Mouse (Mus musculus) intestine, embryonic 15.5 days (tissue): ENCODE data around the gene Wsb1. TPM values are rescaled to one million over a fixed set of nuclear protein-coding genes. Genes with fewer than 3 reads are reported as not detected.
A peak's percentile ranks its signal among the peaks of the same experiment; 100 is the strongest.
"Not testable (repeated sequence)": the region's sequence is repeated elsewhere in the genome, so short reads cannot be mapped to it uniquely, and the experiment has no call there.

Source experiments
- ATAC-seq: fragments of 200-750 bp; cut with Nextera tagmentation; 2 replicates; pipeline ENCODE4 v1.8.0; 2017; ENCODE audit warnings: moderate TSS enrichment, moderate library complexity
- H3K27ac ChIP-seq: fragments of 300-500 bp; sonication (generic); 2 replicates; pipeline ENCODE4 v1.5.1; 2015; ENCODE audit warnings: mild to moderate bottlenecking, inconsistent platforms
- H3K27me3 ChIP-seq: fragments of 300-500 bp; sonication (generic); replicated peaks from 2 replicates; pipeline ENCODE4 v1.6.1; 2015; ENCODE audit warnings: inconsistent platforms
- H3K36me3 ChIP-seq: fragments of 300-500 bp; sonication (generic); 2 replicates; pipeline ENCODE4 v1.6.1; 2015; ENCODE audit warnings: inconsistent platforms
- H3K4me1 ChIP-seq: fragments of 300-500 bp; sonication (generic); replicated peaks from 2 replicates; pipeline ENCODE4 v1.6.1; 2015; ENCODE audit warnings: inconsistent platforms
- H3K4me2 ChIP-seq: fragments of 300-500 bp; sonication (generic); replicated peaks from 2 replicates; pipeline ENCODE4 v1.6.1; 2015; ENCODE audit warnings: mild to moderate bottlenecking, inconsistent platforms
- H3K4me3 ChIP-seq: fragments of 300-500 bp; sonication (generic); replicated peaks from 2 replicates; pipeline ENCODE4 v1.5.1; 2015; ENCODE audit warnings: inconsistent platforms
- H3K9ac ChIP-seq: fragments of 300-500 bp; sonication (generic); 2 replicates; pipeline ENCODE4 v1.6.1; 2015; ENCODE audit warnings: inconsistent platforms
- H3K9me3 ChIP-seq: fragments of 300-500 bp; sonication (generic); 2 replicates; pipeline ENCODE4 v1.6.1; 2016; ENCODE audit warnings: inconsistent platforms
- WGBS: fragments of 180-500 bp; shearing (Covaris S2); methylation state at CpG from one replicate; pipeline ENCODE4 v1.1.7; 2015; 5-methylcytosine and 5-hydroxymethylcytosine counted together
- polyA plus RNA-seq: library from polyadenylated mRNA; unstranded; fragments of >200 nt; fragmentation: Nextera tagmentation; extraction: Ambion mirVana; gene quantifications from 2 replicates; pipeline ENCODE4 v1.2.1, GENCODE M21; 2015

Gene Wsb1
- 166 and 207 TPM in 2 replicates for polyA plus RNA-seq

GRCm38 (mm10) chr11:79254391-79255098 is at the start of gene Wsb1:
TSS of gene Wsb1 (minus strand) at chr11:79254671.
- Histone ChIP-seq H3K9me3 (no peaks in the 10 kb centered on the region), H3K4me2 (peak within 1 kb of the TSS; percentile 74), H3K36me3 (no peaks in the 10 kb centered on the region), H3K9ac (peak within 1 kb of the TSS; percentile 89), H3K27ac (peak within 1 kb of the TSS; percentile 93), H3K4me1 (peaks cover 13% of the 10 kb centered on the region), H3K27me3 (no peaks in the 10 kb centered on the region), H3K4me3 (peak within 1 kb of the TSS; percentile 96)
- peak; percentile 93 for ATAC-seq
- WGBS: 2% methylated on average over 50 of the region's 50 CpGs

DNA sequence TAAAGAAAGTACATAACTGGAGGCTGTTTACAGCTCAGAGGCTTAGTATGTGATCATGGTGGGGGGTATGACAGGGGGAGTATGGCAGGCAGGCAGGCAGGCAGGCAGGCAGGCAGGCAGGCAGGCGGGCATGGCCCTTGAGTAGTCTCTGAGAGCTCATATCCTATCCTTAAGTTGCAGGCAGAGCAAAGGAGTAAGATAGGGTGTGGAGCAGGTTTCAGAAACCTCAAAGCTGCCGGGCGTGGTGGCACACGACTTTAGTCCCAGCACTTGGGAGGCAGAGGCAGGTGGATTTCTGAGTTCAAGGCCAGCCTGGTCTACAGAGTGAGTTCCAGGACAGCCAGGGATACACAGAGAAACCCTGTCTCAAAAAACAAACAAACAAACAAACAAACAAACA is 49.8 kb upstream of the Wsb1 start:
- not testable (repeated sequence) for ATAC-seq, H3K36me3 ChIP-seq, H3K9me3 ChIP-seq, H3K4me3 ChIP-seq, H3K27ac ChIP-seq, H3K4me2 ChIP-seq, H3K27me3 ChIP-seq, H3K9ac ChIP-seq
- WGBS: 80% methylated on average over 4 of the region's 4 CpGs
- peaks cover 20% of the 10 kb centered on the region for H3K4me1 ChIP-seq

- 72% methylated on average over 6 of the region's 6 CpGs for WGBS
- ATAC-seq: no peak
Observed at GRCm38 (mm10) chr11:79303109-79303508, 48.6 kb upstream of the Wsb1 start.

DNA sequence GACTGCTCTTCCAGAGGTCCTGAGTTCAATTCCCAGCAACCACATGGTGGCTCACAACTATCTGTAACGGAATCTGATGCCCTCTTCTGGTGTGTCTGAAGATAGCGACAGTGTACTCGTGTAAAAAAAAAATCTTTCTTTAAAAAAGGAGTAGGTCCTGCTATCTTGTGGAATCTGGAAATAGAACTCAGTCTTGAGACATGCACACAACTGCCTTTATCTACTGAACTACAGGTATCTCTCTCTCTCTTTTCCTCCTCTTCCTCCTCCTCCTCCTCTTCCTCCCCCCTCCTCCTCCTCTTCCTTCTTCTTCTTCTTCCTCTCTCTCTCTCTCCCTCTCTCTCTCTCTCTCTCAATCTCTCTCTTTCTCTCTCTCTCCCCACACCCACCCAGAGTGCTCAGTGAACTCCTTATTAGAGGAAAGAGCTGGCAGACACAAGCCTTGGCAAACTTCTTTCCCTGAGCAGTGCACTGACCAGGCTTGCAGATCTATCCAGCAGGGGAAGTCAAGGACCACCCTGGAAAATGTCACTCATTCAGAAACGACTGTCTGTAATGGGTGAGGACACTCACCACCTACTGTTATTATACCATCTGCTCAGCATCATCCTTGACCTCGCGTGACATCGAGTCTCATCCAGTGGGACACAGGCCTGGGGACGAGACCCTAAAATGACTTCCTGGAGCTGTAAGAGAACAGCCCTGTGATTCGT is 45.4 kb upstream of the Wsb1 start:
- ATAC-seq: no peak
- Histone ChIP-seq H3K9ac (no peak overlapping the region), H3K36me3 (no peaks in the 10 kb centered on the region), H3K27ac (no peak overlapping the region), H3K27me3 (no peaks in the 10 kb centered on the region), H3K4me2 (no peak overlapping the region), H3K9me3 (no peaks in the 10 kb centered on the region), H3K4me3 (no peak overlapping the region), H3K4me1 (no peaks in the 10 kb centered on the region)
- 75% methylated on average over 9 of the region's 9 CpGs for WGBS

More at GRCm38 (mm10) chr11:79303109-79303508, 48.6 kb upstream of the Wsb1 start:
- Histone ChIP-seq H3K36me3 (no peaks in the 10 kb centered on the region), H3K4me1 (peaks cover 20% of the 10 kb centered on the region), H3K27me3 (no peaks in the 10 kb centered on the region), H3K4me3 (no peak overlapping the region), H3K27ac (no peak overlapping the region), H3K9ac (no peak overlapping the region), H3K4me2 (no peak overlapping the region), H3K9me3 (no peaks in the 10 kb centered on the region)

- Histone ChIP-seq H3K36me3 (no peaks in the 10 kb centered on the region), H3K4me2 (no peak within 1 kb of the TSS), H3K4me1 (0 out of 2 replicates have a peak, but pooled peaks cover 3% of the 10 kb centered on the region), H3K27ac (peak within 1 kb of the TSS; percentile 42; the same call in 1 of the 2 replicates), H3K27me3 (no peaks in the 10 kb centered on the region), H3K9ac (no peak within 1 kb of the TSS), H3K4me3 (no peak within 1 kb of the TSS), H3K9me3 (no peaks in the 10 kb centered on the region)
- 63% methylated on average over 5 of the region's 5 CpGs for WGBS
- no peak for ATAC-seq
Observed at GRCm38 (mm10) chr11:79296856-79297491, 42.5 kb upstream of the Wsb1 start, which contains the start of gene Gm9964. TSS of gene Gm9964 (minus strand) at chr11:79296906.

GRCm38 (mm10) chr11:79296167-79296566 is 41.7 kb upstream of the Wsb1 start:
- Histone ChIP-seq H3K36me3 (no peaks in the 10 kb centered on the region), H3K9ac (no peak overlapping the region), H3K9me3 (no peaks in the 10 kb centered on the region), H3K4me3 (no peak overlapping the region), H3K4me2 (no peak overlapping the region), H3K4me1 (0 out of 2 replicates have a peak, but pooled peaks cover 3% of the 10 kb centered on the region), H3K27ac (peak overlapping the region; percentile 42; the same call in 1 of the 2 replicates), H3K27me3 (no peaks in the 10 kb centered on the region)
- peak; percentile 35; the same call in 1 of the 2 replicates for ATAC-seq
- 46% methylated on average over 1 of the region's 1 CpGs for WGBS

- Histone ChIP-seq H3K27ac (peak overlapping the region; percentile 69), H3K4me2 (0 out of 2 replicates have a peak overlapping the region, but pooled peaks have one; percentile 8), H3K27me3 (no peaks in the 10 kb centered on the region), H3K4me3 (no peak overlapping the region), H3K4me1 (0 out of 2 replicates have a peak, but pooled peaks cover 3% of the 10 kb centered on the region), H3K9me3 (no peaks in the 10 kb centered on the region), H3K36me3 (no peaks in the 10 kb centered on the region), H3K9ac (no peak overlapping the region)
- WGBS: 32% methylated on average over 1 of the region's 1 CpGs
- peak; percentile 89 for ATAC-seq
Observed at GRCm38 (mm10) chr11:79293971-79294370, 39.5 kb upstream of the Wsb1 start.

DNA sequence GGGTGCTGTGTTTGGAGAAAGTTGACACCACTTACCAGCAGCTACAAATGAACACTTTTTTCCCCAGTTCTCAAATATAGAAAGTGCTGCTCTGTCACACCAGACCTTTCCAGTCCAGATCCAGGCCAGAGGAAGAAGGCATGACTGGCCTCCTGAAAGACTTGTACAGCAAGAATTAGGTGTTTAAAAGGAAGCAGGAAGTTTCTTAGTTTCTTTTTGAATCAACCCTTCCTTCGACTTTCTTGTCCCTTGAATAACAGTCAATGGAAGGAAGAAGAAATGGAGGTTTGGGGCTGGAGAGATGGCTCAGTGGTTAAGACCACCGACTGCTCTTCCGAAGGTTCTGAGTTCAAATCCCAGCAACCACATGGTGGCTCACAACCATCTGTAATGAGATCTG is 38.6 kb upstream of the Wsb1 start:
- ATAC-seq: no peak

DNA sequence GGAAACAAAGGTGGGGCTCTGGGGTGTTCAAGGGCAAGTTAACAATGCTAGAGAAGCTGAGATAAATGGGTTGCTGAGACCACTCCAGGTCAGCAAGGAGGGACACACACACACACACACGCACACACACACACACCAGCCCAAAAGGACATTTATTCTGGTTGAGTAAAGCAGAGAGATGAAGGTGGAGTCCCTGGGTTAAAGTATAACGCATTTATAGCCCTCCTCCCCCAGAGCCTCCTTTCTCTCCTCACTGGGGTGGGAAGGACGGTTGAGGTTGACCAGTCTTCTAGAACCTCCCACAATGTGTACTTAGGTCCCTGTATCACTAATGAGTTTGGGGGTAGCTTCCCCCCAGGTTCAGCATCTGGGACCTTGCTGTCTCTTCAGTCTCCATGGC is 37.7 kb upstream of the Wsb1 start:
- Histone ChIP-seq H3K27ac (peak overlapping the region; percentile 45), H3K9ac (no peak overlapping the region), H3K27me3 (no peaks in the 10 kb centered on the region), H3K4me1 (peaks cover 14% of the 10 kb centered on the region), H3K9me3 (no peaks in the 10 kb centered on the region), H3K4me3 (no peak overlapping the region), H3K36me3 (no peaks in the 10 kb centered on the region), H3K4me2 (0 out of 2 replicates have a peak overlapping the region, but pooled peaks have one; percentile 5)
- peak; percentile 40 for ATAC-seq
- 43% methylated on average over 3 of the region's 3 CpGs for WGBS

More for the DNA sequence above, 38.6 kb upstream of the Wsb1 start:
- Histone ChIP-seq H3K9ac (no peak overlapping the region), H3K36me3 (no peaks in the 10 kb centered on the region), H3K4me3 (no peak overlapping the region), H3K4me2 (no peak overlapping the region), H3K9me3 (no peaks in the 10 kb centered on the region), H3K4me1 (0 out of 2 replicates have a peak, but pooled peaks cover 9% of the 10 kb centered on the region), H3K27ac (peak overlapping the region; percentile 45; the same call in 1 of the 2 replicates), H3K27me3 (no peaks in the 10 kb centered on the region)
- WGBS: 78% methylated on average over 3 of the region's 3 CpGs

DNA sequence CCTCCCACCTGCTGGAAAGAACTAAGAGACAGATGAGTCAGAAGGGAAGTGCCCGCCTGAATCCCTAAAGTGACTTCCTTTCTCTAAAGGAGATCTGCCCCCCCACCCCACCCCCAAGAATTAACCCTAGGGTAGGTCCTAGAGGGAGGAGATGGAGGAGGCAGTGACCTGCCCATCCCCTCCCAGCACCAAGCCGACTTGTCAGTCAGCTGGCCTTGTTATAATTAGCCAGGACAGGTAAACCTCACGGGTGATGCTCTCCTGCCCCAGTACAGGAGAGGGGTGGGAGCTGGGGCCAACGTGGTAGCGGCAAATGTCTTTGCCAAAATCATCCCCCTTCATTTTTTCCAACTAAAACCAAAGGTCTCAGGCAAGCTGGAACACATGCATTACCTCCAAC is 37.2 kb upstream of the Wsb1 start:
- Histone ChIP-seq H3K9me3 (no peaks in the 10 kb centered on the region), H3K36me3 (no peaks in the 10 kb centered on the region), H3K4me2 (0 out of 2 replicates have a peak overlapping the region, but pooled peaks have one; percentile 5), H3K4me1 (peaks cover 17% of the 10 kb centered on the region), H3K27me3 (no peaks in the 10 kb centered on the region), H3K4me3 (no peak overlapping the region), H3K9ac (no peak overlapping the region), H3K27ac (peak overlapping the region; percentile 42)
- peak; percentile 29; the same call in 1 of the 2 replicates for ATAC-seq
- 51% methylated on average over 5 of the region's 5 CpGs for WGBS

DNA sequence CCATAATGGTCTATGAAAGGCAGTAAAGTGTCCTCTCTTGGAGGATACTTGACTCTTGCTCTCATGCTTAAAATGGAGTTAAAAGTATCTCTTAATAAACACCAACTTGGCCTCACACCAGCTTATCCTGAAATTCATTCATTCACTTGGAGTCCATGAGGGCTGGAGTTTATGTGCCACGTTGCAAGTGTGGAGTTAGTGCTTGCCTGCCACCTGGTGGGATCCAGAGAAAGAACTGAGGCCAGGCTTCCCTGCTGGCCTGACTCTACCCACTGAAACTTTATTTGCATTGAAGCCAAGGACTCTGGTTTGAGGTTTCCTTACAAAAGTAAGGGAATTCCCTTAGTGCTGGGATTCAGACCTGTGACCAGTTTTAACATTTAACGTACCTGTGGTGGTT is 36.0 kb upstream of the Wsb1 start:
- no peak overlapping the region for H3K4me2 ChIP-seq
- ATAC-seq: no peak
- no peak overlapping the region for H3K27ac ChIP-seq
- no peak overlapping the region for H3K9ac ChIP-seq
- no peak overlapping the region for H3K4me3 ChIP-seq
- no peaks in the 10 kb centered on the region for H3K27me3 ChIP-seq
- no peaks in the 10 kb centered on the region for H3K9me3 ChIP-seq
- no peaks in the 10 kb centered on the region for H3K36me3 ChIP-seq
- WGBS: 48% methylated on average over 2 of the region's 2 CpGs
- H3K4me1 ChIP-seq: peaks cover 21% of the 10 kb centered on the region
